Mouse (Mus musculus): Measurements from ENCODE around the gene Bphl.
"Not testable (repeated sequence)": the region's sequence is repeated elsewhere in the genome, so short reads cannot be mapped to it uniquely, and the experiment has no call there.

DNA sequence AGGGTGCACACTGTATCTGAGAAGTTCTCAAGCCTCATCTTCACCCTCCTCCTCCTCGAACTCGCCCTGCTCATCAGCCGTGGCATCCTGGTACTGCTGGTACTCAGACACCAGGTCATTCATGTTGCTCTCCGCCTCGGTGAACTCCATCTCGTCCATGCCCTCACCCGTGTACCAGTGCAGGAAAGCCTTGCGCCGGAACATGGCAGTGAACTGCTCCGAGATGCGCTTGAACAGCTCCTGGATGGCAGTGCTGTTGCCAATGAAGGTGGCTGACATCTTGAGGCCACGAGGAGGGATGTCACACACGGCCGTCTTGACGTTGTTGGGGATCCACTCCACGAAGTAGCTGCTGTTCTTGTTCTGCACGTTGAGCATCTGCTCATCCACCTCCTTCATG, 37.0 kb downstream of the Bphl start:
- not testable (repeated sequence) for TF ChIP-seq POLR2A (IDR thresholded peaks at IDR 0.05; ENCODE audit: insufficient read length, low read depth); USF1 (IDR thresholded peaks at IDR 0.05; ENCODE audit: low read depth); MYOD1 (IDR thresholded peaks at IDR 0.05; ENCODE audit: control insufficient read depth in 1 of 3, insufficient read length in 2 of 3, low read depth in 2 of 3); REST (IDR thresholded peaks at IDR 0.05; ENCODE audit: insufficient read depth, insufficient read length); MAX (IDR thresholded peaks at IDR 0.05; ENCODE audit: low read depth); POLR2AphosphoS2 (IDR thresholded peaks at IDR 0.05; ENCODE audit: insufficient read length, low read depth); SRF (IDR thresholded peaks at IDR 0.05; ENCODE audit: control insufficient read depth, insufficient read length, low read depth)

All from myocyte (in vitro differentiated cells).